Mouse (Mus musculus) lung, embryonic 14.5 days (tissue): ENCODE measurements at regions not wholly inside any gene's neighbourhood (a gene's known extent, or its start where the extent isn't known, plus 50 kb on each side); places are given as distances from the start of the nearest gene placed in this dataset.

ENCODE experiments used
- ATAC-seq: fragments of 200-750 bp; cut with Nextera tagmentation; 2 replicates; pipeline ENCODE4 v1.8.0; 2017; ENCODE audit warnings: mild to moderate bottlenecking, moderate TSS enrichment, moderate library complexity; ENCODE audit not compliant: insufficient read depth
- DNase-seq: peaks from one replicate; pipeline ENCODE4 v3.0.0-alpha.2; 2015
- H3K27ac ChIP-seq: fragments of 300-500 bp; sonication (generic); 2 replicates; pipeline ENCODE4 v1.5.1; 2014; ENCODE audit warnings: low read depth, mild to moderate bottlenecking, moderate library complexity
- H3K27me3 ChIP-seq: fragments of 300-500 bp; sonication (generic); 2 replicates; pipeline ENCODE4 v1.6.1; 2014; ENCODE audit warnings: low read length, control low read depth; ENCODE audit not compliant: insufficient read depth
- H3K36me3 ChIP-seq: fragments of 300-500 bp; sonication (generic); 2 replicates; pipeline ENCODE4 v1.6.1; 2014; ENCODE audit warnings: control low read depth; ENCODE audit not compliant: insufficient read depth
- H3K4me1 ChIP-seq: fragments of 300-500 bp; sonication (generic); 2 replicates; pipeline ENCODE4 v1.6.1; 2014; ENCODE audit warnings: antibody characterized with exemption, control low read depth; ENCODE audit not compliant: insufficient read depth
- H3K4me2 ChIP-seq: fragments of 300-500 bp; sonication (generic); 2 replicates; pipeline ENCODE4 v1.6.1; 2014; ENCODE audit warnings: mild to moderate bottlenecking
- H3K4me3 ChIP-seq: fragments of 300-500 bp; sonication (generic); 2 replicates; pipeline ENCODE4 v1.5.1; 2014; ENCODE audit warnings: low read depth, low read length
- H3K9ac ChIP-seq: fragments of 300-500 bp; sonication (generic); 2 replicates; pipeline ENCODE4 v1.6.1; 2014
- H3K9me3 ChIP-seq: fragments of 300-500 bp; sonication (generic); 2 replicates; pipeline ENCODE4 v1.6.1; 2016; ENCODE audit warnings: low read depth, low read length, control low read depth
- CTCF ChIP-seq: IDR thresholded peaks from 2 replicates; pipeline ENCODE4 v1.5.1; 2016; ENCODE audit warnings: antibody characterized with exemption, low read depth
- WGBS: fragments of 180-500 bp; shearing (Covaris S2); extraction: QIAGEN DNeasy Blood & Tissue Kit; methylation state at CpG from one replicate; pipeline ENCODE4 v1.1.7; 2014; 5-methylcytosine and 5-hydroxymethylcytosine counted together

- DNase-seq, result no peak
Observed at GRCm38 (mm10) chr14:103458340-103458739, 54.8 kb upstream of the Scel start.

GRCm38 (mm10) chr14:103456106-103456505 is 57.0 kb upstream of the Scel start:
- no peaks in the 10 kb centered on the region for H3K36me3 ChIP-seq
- no peaks in the 10 kb centered on the region for H3K9me3 ChIP-seq
- no peak overlapping the region for H3K27ac ChIP-seq
- no peak for DNase-seq
- no peak overlapping the region for H3K9ac ChIP-seq
- H3K4me2 ChIP-seq, result no peak overlapping the region
- 73% methylated on average over 1 of the region's 1 CpGs for WGBS
- H3K4me3 ChIP-seq, result no peak overlapping the region
- no peak for ATAC-seq
- H3K27me3 ChIP-seq, result no peaks in the 10 kb centered on the region
- H3K4me1 ChIP-seq, result no peaks in the 10 kb centered on the region
- TF ChIP-seq CTCF, result no peak

More at GRCm38 (mm10) chr14:103458340-103458739, 54.8 kb upstream of the Scel start:
- Histone ChIP-seq H3K9me3 (no peaks in the 10 kb centered on the region), H3K9ac (no peak overlapping the region), H3K27me3 (no peaks in the 10 kb centered on the region), H3K4me2 (no peak overlapping the region), H3K27ac (no peak overlapping the region), H3K4me1 (no peaks in the 10 kb centered on the region), H3K36me3 (no peaks in the 10 kb centered on the region), H3K4me3 (no peak overlapping the region)
- no peak for ATAC-seq
- no peak for TF ChIP-seq CTCF

GRCm38 (mm10) chr14:103450756-103451155 is 62.4 kb upstream of the Scel start:
- no peaks in the 10 kb centered on the region for H3K27me3 ChIP-seq
- DNase-seq, result no peak
- 85% methylated on average over 6 of the region's 6 CpGs for WGBS
- no peak for ATAC-seq
- no peaks in the 10 kb centered on the region for H3K4me1 ChIP-seq
- no peaks in the 10 kb centered on the region for H3K9me3 ChIP-seq
- H3K4me3 ChIP-seq, result no peak overlapping the region
- no peak for TF ChIP-seq CTCF
- H3K4me2 ChIP-seq, result no peak overlapping the region
- H3K9ac ChIP-seq, result no peak overlapping the region
- no peak overlapping the region for H3K27ac ChIP-seq
- no peaks in the 10 kb centered on the region for H3K36me3 ChIP-seq

- no peaks in the 10 kb centered on the region for H3K27me3 ChIP-seq
- H3K4me1 ChIP-seq, result no peaks in the 10 kb centered on the region
- H3K36me3 ChIP-seq, result no peaks in the 10 kb centered on the region
- TF ChIP-seq CTCF, result no peak
- 66% methylated on average over 5 of the region's 5 CpGs for WGBS
- no peak for DNase-seq
- H3K4me2 ChIP-seq, result no peak overlapping the region
- H3K9ac ChIP-seq, result no peak overlapping the region
- H3K4me3 ChIP-seq, result no peak overlapping the region
- no peak for ATAC-seq
- no peak overlapping the region for H3K27ac ChIP-seq
- H3K9me3 ChIP-seq, result no peaks in the 10 kb centered on the region
Observed at GRCm38 (mm10) chr14:103449447-103449846, 63.7 kb upstream of the Scel start.

- Histone ChIP-seq H3K4me1 (no peaks in the 10 kb centered on the region), H3K4me3 (no peak overlapping the region), H3K27me3 (no peaks in the 10 kb centered on the region), H3K9me3 (no peaks in the 10 kb centered on the region), H3K27ac (no peak overlapping the region), H3K9ac (no peak overlapping the region), H3K4me2 (no peak overlapping the region), H3K36me3 (no peaks in the 10 kb centered on the region)
- DNase-seq (no peak), ATAC-seq (no peak)
- WGBS, result 69% methylated on average over 7 of the region's 7 CpGs
- TF ChIP-seq CTCF, result no peak
Observed at GRCm38 (mm10) chr14:103449033-103449432, 64.1 kb upstream of the Scel start.

- DNase-seq (peak; percentile 22), ATAC-seq (peak; percentile 81)
- Histone ChIP-seq H3K4me1 (no peaks in the 10 kb centered on the region), H3K9me3 (no peaks in the 10 kb centered on the region), H3K36me3 (no peaks in the 10 kb centered on the region), H3K4me2 (no peak overlapping the region), H3K27ac (no peak overlapping the region), H3K4me3 (no peak overlapping the region), H3K9ac (no peak overlapping the region), H3K27me3 (no peaks in the 10 kb centered on the region)
- WGBS, result 52% methylated on average over 2 of the region's 2 CpGs
- no peak for TF ChIP-seq CTCF
Observed at GRCm38 (mm10) chr14:103446671-103447070, 66.5 kb upstream of the Scel start.

GRCm38 (mm10) chr14:103441454-103442065 is 71.6 kb upstream of the Scel start:
- 74% methylated on average over 15 of the region's 15 CpGs for WGBS
- no peak for ATAC-seq
- Histone ChIP-seq H3K36me3 (no peaks in the 10 kb centered on the region), H3K27me3 (no peaks in the 10 kb centered on the region), H3K9ac (no peak overlapping the region), H3K4me2 (no peak overlapping the region), H3K4me1 (no peaks in the 10 kb centered on the region), H3K27ac (no peak overlapping the region), H3K4me3 (no peak overlapping the region), H3K9me3 (no peaks in the 10 kb centered on the region)
- no peak for TF ChIP-seq CTCF
- no peak for DNase-seq

- no peaks in the 10 kb centered on the region for H3K9me3 ChIP-seq
- H3K9ac ChIP-seq, result no peak overlapping the region
- DNase-seq (no peak), ATAC-seq (no peak)
- H3K4me3 ChIP-seq, result no peak overlapping the region
- no peaks in the 10 kb centered on the region for H3K36me3 ChIP-seq
- no peaks in the 10 kb centered on the region for H3K4me1 ChIP-seq
- no peaks in the 10 kb centered on the region for H3K27me3 ChIP-seq
- H3K27ac ChIP-seq, result no peak overlapping the region
- TF ChIP-seq CTCF, result no peak
- WGBS, result 75% methylated on average over 8 of the region's 8 CpGs
- no peak overlapping the region for H3K4me2 ChIP-seq
Observed at GRCm38 (mm10) chr14:103440243-103440642, 72.9 kb upstream of the Scel start.
